Mouse (Mus musculus) urinary bladder, postnatal 14 days (tissue): Measurements from ENCODE around the gene Enox1.
A peak's percentile ranks its signal among the peaks of the same experiment; 100 is the strongest.

Experiments used
- DNase-seq: peaks from one replicate; pipeline ENCODE4 v3.0.0; 2021; ENCODE audit warnings: low spot score

The Enox1 gene

GRCm38 (mm10) chr14:77578355-77578754, 421.8 kb downstream of the Enox1 start:
- no peak for DNase-seq

GRCm38 (mm10) chr14:77580106-77580936, 423.8 kb downstream of the Enox1 start:
- DNase-seq: no peak

- no peak for DNase-seq
Measured at GRCm38 (mm10) chr14:77580937-77581270, 424.3 kb downstream of the Enox1 start.

GRCm38 (mm10) chr14:77581616-77582015, 425.1 kb downstream of the Enox1 start:
- DNase-seq: no peak

GRCm38 (mm10) chr14:77584426-77584825, 427.9 kb downstream of the Enox1 start:
- no peak for DNase-seq

- DNase-seq: no peak
Measured at GRCm38 (mm10) chr14:77585031-77585800, 428.7 kb downstream of the Enox1 start.

- DNase-seq: no peak
Measured at GRCm38 (mm10) chr14:77586033-77586432, 429.5 kb downstream of the Enox1 start.

GRCm38 (mm10) chr14:77587182-77587581, 430.6 kb downstream of the Enox1 start:
- DNase-seq: no peak

GRCm38 (mm10) chr14:77593136-77593838, 436.7 kb downstream of the Enox1 start:
- DNase-seq: no peak

- no peak for DNase-seq
Measured at GRCm38 (mm10) chr14:77596216-77597175, 439.9 kb downstream of the Enox1 start.

- DNase-seq: no peak
Measured at GRCm38 (mm10) chr14:77599016-77599704, 442.6 kb downstream of the Enox1 start.

GRCm38 (mm10) chr14:77600773-77601172, 444.2 kb downstream of the Enox1 start:
- DNase-seq: no peak

GRCm38 (mm10) chr14:77601446-77601845, 444.9 kb downstream of the Enox1 start:
- DNase-seq: no peak

- peak; percentile 19 for DNase-seq
Measured at GRCm38 (mm10) chr14:77608182-77608839, 451.7 kb downstream of the Enox1 start.

GRCm38 (mm10) chr14:77615201-77615600, 458.6 kb downstream of the Enox1 start:
- no peak for DNase-seq

- DNase-seq: no peak
Measured at GRCm38 (mm10) chr14:77617250-77617649, 460.7 kb downstream of the Enox1 start.

GRCm38 (mm10) chr14:77618131-77618805, 461.7 kb downstream of the Enox1 start:
- no peak for DNase-seq

- DNase-seq: no peak
Measured at GRCm38 (mm10) chr14:77621473-77622264, 465.1 kb downstream of the Enox1 start.
